Mouse (Mus musculus): ENCODE measurements at regions not wholly inside any gene's neighbourhood (a gene's known extent, or its start where the extent isn't known, plus 50 kb on each side); places are given as distances from the start of the nearest gene placed in this dataset.
A peak's percentile ranks its signal among the peaks of the same experiment; 100 is the strongest.

DNA sequence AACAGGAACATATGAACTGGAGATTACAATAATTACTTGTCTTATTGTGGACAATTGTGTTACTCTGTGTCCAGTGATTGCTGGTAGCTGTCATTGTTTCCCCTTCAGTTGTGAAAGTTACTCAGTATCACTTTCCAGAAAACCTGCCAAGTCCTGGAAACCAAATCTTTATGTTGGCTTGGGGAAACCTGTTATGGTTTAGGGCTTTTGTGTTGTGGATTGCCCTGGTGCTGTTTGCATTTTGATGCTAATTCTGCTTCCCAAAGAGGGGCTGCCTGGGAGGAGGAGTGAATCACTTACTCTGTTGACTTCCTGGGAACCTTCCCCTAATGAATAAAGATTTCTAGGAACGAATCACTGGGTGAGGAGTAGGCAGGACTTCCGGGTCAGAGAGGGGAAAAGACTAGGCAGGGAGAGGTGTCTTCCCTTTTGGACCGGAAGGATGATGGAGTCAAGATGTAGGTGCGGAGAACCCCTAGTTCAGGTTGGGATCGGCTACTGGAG is 321.6 kb downstream of the Nedd1 start:
- ATAC-seq (ENCODE audit: insufficient read depth, low FRiP score, low TSS enrichment), result no peak; the same call in 1 of the 2 replicates

DNA sequence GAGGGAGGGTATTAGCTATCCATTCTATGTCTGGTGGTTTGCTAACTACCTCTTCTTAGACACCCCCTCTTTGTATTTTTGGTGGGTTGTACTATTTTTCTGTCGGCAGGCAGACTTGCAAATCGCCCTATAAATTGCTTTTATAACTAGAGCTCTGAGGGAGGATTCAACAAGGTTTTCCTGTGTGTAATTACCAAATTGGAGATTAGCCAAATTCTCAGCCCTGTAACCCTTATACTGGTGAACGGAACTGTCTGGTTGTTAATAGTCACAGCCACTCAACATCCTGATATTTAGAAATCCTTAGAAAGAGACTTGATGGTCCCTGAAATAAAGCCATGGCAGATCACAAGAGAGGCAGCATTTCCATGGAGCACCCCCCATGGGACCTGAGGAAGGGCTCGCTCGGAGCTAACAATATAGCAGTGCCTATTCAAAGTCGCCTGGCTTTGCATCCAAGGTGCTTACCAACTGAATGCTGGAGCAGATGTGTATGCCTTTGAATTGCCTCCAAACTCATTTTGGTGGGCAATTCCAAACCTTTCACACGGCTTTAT is 333.0 kb downstream of the Nedd1 start:
- no peak overlapping the region for H3K4me2 ChIP-seq (ENCODE audit: low read depth)
- H3K9me3 ChIP-seq (ENCODE audit: control insufficient read depth, low read length), result no peaks in the 10 kb centered on the region
- no peaks in the 10 kb centered on the region for H3K36me3 ChIP-seq (ENCODE audit: control insufficient read depth, insufficient read depth, low read length)
- H3K9ac ChIP-seq (ENCODE audit: low read length), result no peak overlapping the region
- no peaks in the 10 kb centered on the region for H3K27me3 ChIP-seq (ENCODE audit: control insufficient read depth, insufficient read depth, low read length)
- ATAC-seq (ENCODE audit: insufficient read depth, low FRiP score, low TSS enrichment) (no peak), DNase-seq (ENCODE audit: low spot score) (no peak)
- no peak overlapping the region for H3K4me3 ChIP-seq (ENCODE audit: low read depth, low read length)
- no peaks in the 10 kb centered on the region for H3K4me1 ChIP-seq (ENCODE audit: control insufficient read depth, insufficient read depth, low read length)
- WGBS, result 59% methylated on average over 7 of the region's 7 CpGs
- H3K27ac ChIP-seq (ENCODE audit: low read depth, low read length), result no peak overlapping the region

More for the DNA sequence above, 321.6 kb downstream of the Nedd1 start:
- no peaks in the 10 kb centered on the region for H3K9me3 ChIP-seq (ENCODE audit: control insufficient read depth, low read length)
- 67% methylated on average over 5 of the region's 5 CpGs for WGBS
- no peak overlapping the region for H3K4me2 ChIP-seq (ENCODE audit: low read depth)
- H3K4me1 ChIP-seq (ENCODE audit: control insufficient read depth, insufficient read depth, low read length), result no peaks in the 10 kb centered on the region
- no peak overlapping the region for H3K27ac ChIP-seq (ENCODE audit: low read depth, low read length)
- no peak for DNase-seq (ENCODE audit: low spot score)
- H3K4me3 ChIP-seq (ENCODE audit: low read depth, low read length), result no peak overlapping the region
- no peaks in the 10 kb centered on the region for H3K36me3 ChIP-seq (ENCODE audit: control insufficient read depth, insufficient read depth, low read length)
- H3K9ac ChIP-seq (ENCODE audit: low read length), result no peak overlapping the region
- no peaks in the 10 kb centered on the region for H3K27me3 ChIP-seq (ENCODE audit: control insufficient read depth, insufficient read depth, low read length)

DNA sequence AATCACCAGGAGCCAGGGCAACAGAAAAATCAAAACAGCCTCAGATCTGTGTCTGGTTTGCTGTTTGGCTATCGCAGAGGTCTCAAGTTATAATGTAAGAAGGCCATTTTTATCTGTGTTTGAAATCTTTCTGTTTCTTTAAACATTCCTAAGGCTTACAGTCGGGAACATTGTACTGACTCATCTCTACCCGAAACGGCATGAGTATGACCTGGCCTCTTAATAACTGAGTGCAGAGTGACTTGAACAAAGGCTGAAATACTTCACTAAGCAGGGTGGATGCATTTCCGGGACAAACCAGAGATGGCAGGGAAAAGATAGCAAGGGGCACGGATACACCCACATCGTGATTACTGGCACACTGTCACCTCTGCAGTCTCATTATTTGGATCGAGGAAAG is 355.1 kb downstream of the Nedd1 start:
- Histone ChIP-seq H3K4me1 (ENCODE audit: control insufficient read depth, insufficient read depth, low read length) (no peaks in the 10 kb centered on the region), H3K27me3 (ENCODE audit: control insufficient read depth, insufficient read depth, low read length) (no peaks in the 10 kb centered on the region), H3K27ac (ENCODE audit: low read depth, low read length) (no peak overlapping the region), H3K9me3 (ENCODE audit: control insufficient read depth, low read length) (no peaks in the 10 kb centered on the region), H3K4me2 (ENCODE audit: low read depth) (no peak overlapping the region), H3K4me3 (ENCODE audit: low read depth, low read length) (no peak overlapping the region), H3K9ac (ENCODE audit: low read length) (no peak overlapping the region), H3K36me3 (ENCODE audit: control insufficient read depth, insufficient read depth, low read length) (no peaks in the 10 kb centered on the region)
- DNase-seq (ENCODE audit: low spot score) (no peak), ATAC-seq (ENCODE audit: insufficient read depth, low FRiP score, low TSS enrichment) (no peak)
- WGBS, result 90% methylated on average over 8 of the region's 8 CpGs

DNA sequence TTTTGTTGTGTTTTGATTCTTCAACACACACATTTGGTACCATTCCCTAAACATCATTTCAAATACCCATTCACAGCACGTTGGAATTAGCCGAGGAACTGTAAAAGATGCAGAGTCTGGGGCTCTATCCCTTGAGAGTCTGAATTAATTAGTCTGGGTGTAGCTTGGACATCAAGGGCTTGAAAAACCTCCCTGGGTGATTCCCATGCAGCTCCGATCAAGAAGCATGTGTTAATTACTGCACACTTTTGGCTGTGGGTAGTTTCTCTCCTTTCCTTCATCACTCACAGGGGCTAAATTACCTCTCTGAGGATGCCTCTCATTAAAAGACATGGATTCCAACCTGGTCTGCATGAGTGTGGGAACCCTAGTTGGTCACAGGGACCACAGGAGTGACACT is 365.5 kb downstream of the Nedd1 start:
- no peaks in the 10 kb centered on the region for H3K36me3 ChIP-seq (ENCODE audit: control insufficient read depth, insufficient read depth, low read length)
- DNase-seq (ENCODE audit: low spot score), result no peak
- H3K27me3 ChIP-seq (ENCODE audit: control insufficient read depth, insufficient read depth, low read length), result no peaks in the 10 kb centered on the region
- peaks cover 5% of the 10 kb centered on the region; the same call in 1 of the 2 replicates for H3K4me1 ChIP-seq (ENCODE audit: control insufficient read depth, insufficient read depth, low read length)
- 65% methylated on average over 3 of the region's 3 CpGs for WGBS
- no peak overlapping the region for H3K4me2 ChIP-seq (ENCODE audit: low read depth)
- no peak overlapping the region for H3K9ac ChIP-seq (ENCODE audit: low read length)
- H3K4me3 ChIP-seq (ENCODE audit: low read depth, low read length), result no peak overlapping the region
- no peak overlapping the region for H3K27ac ChIP-seq (ENCODE audit: low read depth, low read length)
- ATAC-seq (ENCODE audit: insufficient read depth, low FRiP score, low TSS enrichment), result no peak
- H3K9me3 ChIP-seq (ENCODE audit: control insufficient read depth, low read length), result no peaks in the 10 kb centered on the region

DNA sequence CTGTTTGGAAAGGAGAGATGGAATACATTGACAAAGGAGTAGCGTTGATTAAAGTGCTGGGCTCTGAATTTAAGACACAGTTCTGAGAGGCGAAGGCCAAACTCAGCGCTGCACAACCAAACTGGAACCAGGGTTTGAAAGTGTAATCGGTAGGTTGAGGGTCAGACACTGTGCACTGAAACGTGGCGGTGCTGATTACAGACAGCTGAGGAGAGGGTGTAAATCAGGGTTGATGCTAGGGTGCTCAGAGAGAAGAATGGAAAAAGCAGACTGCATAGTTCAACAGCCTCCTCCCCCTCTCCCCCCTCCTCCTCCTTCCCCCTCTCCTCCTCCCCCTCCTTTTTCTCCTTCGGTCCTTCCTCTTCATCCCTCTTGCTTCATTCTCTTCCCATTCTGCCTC is 373.2 kb downstream of the Nedd1 start:
- Histone ChIP-seq H3K9me3 (ENCODE audit: control insufficient read depth, low read length) (no peaks in the 10 kb centered on the region), H3K9ac (ENCODE audit: low read length) (no peak overlapping the region), H3K27me3 (ENCODE audit: control insufficient read depth, insufficient read depth, low read length) (no peaks in the 10 kb centered on the region), H3K36me3 (ENCODE audit: control insufficient read depth, insufficient read depth, low read length) (no peaks in the 10 kb centered on the region), H3K27ac (ENCODE audit: low read depth, low read length) (no peak overlapping the region), H3K4me3 (ENCODE audit: low read depth, low read length) (no peak overlapping the region), H3K4me2 (ENCODE audit: low read depth) (no peak overlapping the region), H3K4me1 (ENCODE audit: control insufficient read depth, insufficient read depth, low read length) (0 out of 2 replicates have a peak, but pooled peaks cover 8% of the 10 kb centered on the region)
- DNase-seq (ENCODE audit: low spot score) (no peak), ATAC-seq (ENCODE audit: insufficient read depth, low FRiP score, low TSS enrichment) (peak; percentile 76)
- WGBS, result 29% methylated on average over 7 of the region's 7 CpGs

GRCm38 (mm10) chr10:92347960-92348675 is 374.1 kb downstream of the Nedd1 start:
- WGBS, result 54% methylated on average over 10 of the region's 10 CpGs
- no peak overlapping the region for H3K4me3 ChIP-seq (ENCODE audit: low read depth, low read length)
- ATAC-seq (ENCODE audit: insufficient read depth, low FRiP score, low TSS enrichment) (no peak), DNase-seq (ENCODE audit: low spot score) (no peak)
- H3K4me2 ChIP-seq (ENCODE audit: low read depth), result no peak overlapping the region
- no peaks in the 10 kb centered on the region for H3K27me3 ChIP-seq (ENCODE audit: control insufficient read depth, insufficient read depth, low read length)
- no peaks in the 10 kb centered on the region for H3K9me3 ChIP-seq (ENCODE audit: control insufficient read depth, low read length)
- no peak overlapping the region for H3K9ac ChIP-seq (ENCODE audit: low read length)
- 0 out of 2 replicates have a peak, but pooled peaks cover 8% of the 10 kb centered on the region for H3K4me1 ChIP-seq (ENCODE audit: control insufficient read depth, insufficient read depth, low read length)
- no peak overlapping the region for H3K27ac ChIP-seq (ENCODE audit: low read depth, low read length)
- H3K36me3 ChIP-seq (ENCODE audit: control insufficient read depth, insufficient read depth, low read length), result no peaks in the 10 kb centered on the region

DNA sequence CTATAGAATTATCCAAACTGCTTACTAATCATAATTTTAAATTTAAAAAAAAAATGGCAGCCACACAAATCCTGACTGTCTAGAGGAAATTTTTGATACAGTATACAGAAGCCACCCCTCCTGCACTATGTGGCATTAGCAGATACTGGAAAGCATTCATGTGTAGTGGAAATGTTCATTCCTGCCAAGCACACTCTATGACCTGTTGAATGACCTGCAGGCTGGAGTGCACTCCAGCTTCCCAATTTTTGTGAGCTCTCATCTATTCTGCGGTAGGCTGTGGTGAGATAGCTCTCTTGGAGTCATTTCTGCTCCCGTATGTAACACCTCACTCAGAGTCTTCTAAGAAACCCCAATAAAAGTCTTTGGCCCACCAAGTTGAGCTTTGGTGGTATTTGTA is 382.5 kb downstream of the Nedd1 start:
- H3K4me1 ChIP-seq (ENCODE audit: control insufficient read depth, insufficient read depth, low read length), result no peaks in the 10 kb centered on the region
- no peak overlapping the region for H3K4me3 ChIP-seq (ENCODE audit: low read depth, low read length)
- H3K4me2 ChIP-seq (ENCODE audit: low read depth), result no peak overlapping the region
- 96% methylated on average over 2 of the region's 2 CpGs for WGBS
- no peaks in the 10 kb centered on the region for H3K9me3 ChIP-seq (ENCODE audit: control insufficient read depth, low read length)
- no peak overlapping the region for H3K9ac ChIP-seq (ENCODE audit: low read length)
- no peaks in the 10 kb centered on the region for H3K27me3 ChIP-seq (ENCODE audit: control insufficient read depth, insufficient read depth, low read length)
- H3K27ac ChIP-seq (ENCODE audit: low read depth, low read length), result no peak overlapping the region
- DNase-seq (ENCODE audit: low spot score), result no peak
- H3K36me3 ChIP-seq (ENCODE audit: control insufficient read depth, insufficient read depth, low read length), result no peaks in the 10 kb centered on the region
- ATAC-seq (ENCODE audit: insufficient read depth, low FRiP score, low TSS enrichment), result no peak

GRCm38 (mm10) chr10:92336949-92337348 is 385.3 kb downstream of the Nedd1 start:
- H3K27me3 ChIP-seq (ENCODE audit: control insufficient read depth, insufficient read depth, low read length), result no peaks in the 10 kb centered on the region
- H3K9me3 ChIP-seq (ENCODE audit: control insufficient read depth, low read length), result no peaks in the 10 kb centered on the region
- ATAC-seq (ENCODE audit: insufficient read depth, low FRiP score, low TSS enrichment) (no peak), DNase-seq (ENCODE audit: low spot score) (no peak)
- peaks cover 12% of the 10 kb centered on the region for H3K4me1 ChIP-seq (ENCODE audit: control insufficient read depth, insufficient read depth, low read length)
- no peaks in the 10 kb centered on the region for H3K36me3 ChIP-seq (ENCODE audit: control insufficient read depth, insufficient read depth, low read length)
- no peak overlapping the region for H3K27ac ChIP-seq (ENCODE audit: low read depth, low read length)
- no peak overlapping the region for H3K4me3 ChIP-seq (ENCODE audit: low read depth, low read length)
- H3K9ac ChIP-seq (ENCODE audit: low read length), result no peak overlapping the region
- WGBS, result 84% methylated on average over 2 of the region's 2 CpGs
- no peak overlapping the region for H3K4me2 ChIP-seq (ENCODE audit: low read depth)

- 70% methylated on average over 5 of the region's 5 CpGs for WGBS
- Histone ChIP-seq H3K27ac (ENCODE audit: low read depth, low read length) (no peak overlapping the region), H3K9me3 (ENCODE audit: control insufficient read depth, low read length) (no peaks in the 10 kb centered on the region), H3K4me1 (ENCODE audit: control insufficient read depth, insufficient read depth, low read length) (peaks cover 12% of the 10 kb centered on the region), H3K36me3 (ENCODE audit: control insufficient read depth, insufficient read depth, low read length) (no peaks in the 10 kb centered on the region), H3K4me2 (ENCODE audit: low read depth) (no peak overlapping the region), H3K27me3 (ENCODE audit: control insufficient read depth, insufficient read depth, low read length) (no peaks in the 10 kb centered on the region), H3K4me3 (ENCODE audit: low read depth, low read length) (no peak overlapping the region), H3K9ac (ENCODE audit: low read length) (no peak overlapping the region)
- ATAC-seq (ENCODE audit: insufficient read depth, low FRiP score, low TSS enrichment) (no peak), DNase-seq (ENCODE audit: low spot score) (no peak)
These were observed 386.1 kb downstream of the Nedd1 start for GRCm38 (mm10) chr10:92336138-92336537.

All from neural tube, embryonic 11.5 days (tissue).